Mouse (Mus musculus) thymus, adult 2 months (tissue): ENCODE results near the gene Pla2g2d.

Experiments
- CTCF ChIP-seq: fragments of 200-500 bp; IDR thresholded peaks from 2 replicates; pipeline ENCODE4 v1.5.1; 2012; ENCODE audit warnings: mild to moderate bottlenecking, control low read depth, low read length, moderate library complexity, borderline replicate concordance; ENCODE audit not compliant: control insufficient read depth, poor library complexity, insufficient read depth; ENCODE audit errors: extremely low read depth
- POLR2A ChIP-seq: fragments of 200-500 bp; IDR thresholded peaks from 2 replicates; pipeline ENCODE4 v1.6.1; 2012; ENCODE audit warnings: mild to moderate bottlenecking, low read length, control low read depth, moderate library complexity; ENCODE audit not compliant: control insufficient read depth, poor library complexity, insufficient read depth; ENCODE audit errors: extremely low read depth

DNA sequence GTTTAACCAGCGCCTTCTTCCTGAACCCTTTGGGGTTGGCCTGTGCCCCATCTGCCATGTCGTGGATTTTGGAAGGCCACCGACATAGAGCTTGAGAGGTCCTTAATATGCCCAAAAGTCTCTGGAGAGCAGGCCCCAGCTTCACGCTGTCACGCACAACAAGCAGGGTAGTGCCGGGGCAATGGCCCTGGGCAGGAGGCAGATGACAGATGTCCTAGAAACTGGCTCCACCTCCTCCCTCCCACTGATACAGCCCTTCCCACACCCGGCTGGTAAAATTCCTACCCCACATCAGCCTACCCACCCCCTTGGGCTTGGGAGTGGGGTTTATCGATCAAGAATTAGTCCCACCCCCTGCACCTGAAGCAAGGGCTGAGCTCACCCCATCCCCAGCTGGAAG is 18.1 kb upstream of the Pla2g2d start, which contains the start of gene Pla2g2f:
- TF ChIP-seq POLR2A (no peak), CTCF (no peak)
